Mouse (Mus musculus) erythroblast, embryonic 14.5 days (primary cell): ENCODE data around the gene Cbfa2t3. TPM values are rescaled to one million over a fixed set of nuclear protein-coding genes. Genes with fewer than 3 reads are reported as not detected.

ENCODE experiments used
- H3K27me3 ChIP-seq: 2 replicates; pipeline ENCODE4 v1.6.1; 2012; ENCODE audit warnings: inconsistent platforms; ENCODE audit not compliant: control insufficient read depth
- H3K36me3 ChIP-seq: 2 replicates; pipeline ENCODE4 v1.6.1; 2012; ENCODE audit warnings: mild to moderate bottlenecking, inconsistent platforms; ENCODE audit not compliant: control insufficient read depth
- H3K4me1 ChIP-seq: 2 replicates; pipeline ENCODE4 v1.6.1; 2012; ENCODE audit warnings: inconsistent platforms; ENCODE audit not compliant: control insufficient read depth
- H3K4me3 ChIP-seq: replicated peaks from 2 replicates; pipeline ENCODE3; 2012; ENCODE audit warnings: moderate library complexity, mild to moderate bottlenecking, inconsistent platforms
- H3K9me3 ChIP-seq: 2 replicates; pipeline ENCODE4 v1.6.1; 2012; ENCODE audit warnings: low read length, inconsistent platforms, mixed read lengths; ENCODE audit not compliant: control insufficient read depth
- GATA1 ChIP-seq: IDR thresholded peaks from 2 replicates; pipeline ENCODE4 v1.6.1; 2012; ENCODE audit warnings: low read length, inconsistent platforms, mixed read lengths
- TAL1 ChIP-seq: IDR thresholded peaks from 3 replicates; pipeline ENCODE4 v1.6.1; 2012; ENCODE audit warnings: low read length, inconsistent platforms, mixed read lengths
- polyA plus RNA-seq: library from polyadenylated mRNA; stranded (reverse); fragments of >175 nt; gene quantifications from 2 replicates; pipeline ENCODE4 v1.2.3, GENCODE M21; 2012

Cbfa2t3 gene
- polyA plus RNA-seq, 1 experiment: 8.9 TPM

- H3K9me3 ChIP-seq: no peaks in the 10 kb centered on the region; the same call in 1 of the 2 replicates
- no peak overlapping the region for H3K4me3 ChIP-seq
- TF ChIP-seq GATA1 (no peak), TAL1 (no peak)
- H3K4me1 ChIP-seq: peaks cover 20% of the 10 kb centered on the region
- peaks cover 16% of the 10 kb centered on the region; the same call in 1 of the 2 replicates for H3K27me3 ChIP-seq
- peaks cover 26% of the 10 kb centered on the region for H3K36me3 ChIP-seq
Observed at GRCm38 (mm10) chr8:122626896-122627295, 72.0 kb downstream of the Cbfa2t3 start.

DNA sequence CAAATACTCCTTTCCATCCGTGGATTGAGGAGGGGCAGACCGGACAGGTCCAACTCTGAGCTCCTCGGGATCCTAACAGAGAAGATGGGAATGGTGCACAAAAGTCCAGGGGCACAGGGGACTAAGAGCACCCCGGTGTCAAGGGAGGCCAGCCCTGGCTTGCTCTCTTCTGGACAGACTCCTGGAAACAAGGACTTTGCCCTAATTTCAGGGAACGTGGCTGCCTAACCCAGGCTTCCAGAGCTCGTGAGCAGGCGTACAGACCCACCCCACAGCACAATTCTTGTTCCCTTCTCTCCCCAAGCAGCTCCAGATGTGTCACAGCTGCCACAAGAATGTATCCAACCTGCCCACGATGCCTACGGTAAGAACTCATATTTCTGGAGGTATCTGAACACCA, 73.1 kb downstream of the Cbfa2t3 start:
- TF ChIP-seq GATA1: no peak
- no peak for TF ChIP-seq TAL1

GRCm38 (mm10) chr8:122624653-122625052, 74.3 kb downstream of the Cbfa2t3 start:
- H3K36me3 ChIP-seq: peaks cover 11% of the 10 kb centered on the region
- H3K4me3 ChIP-seq: no peak overlapping the region
- TF ChIP-seq TAL1: no peak
- no peak for TF ChIP-seq GATA1
- H3K4me1 ChIP-seq: peaks cover 31% of the 10 kb centered on the region
- H3K9me3 ChIP-seq: peaks cover 9% of the 10 kb centered on the region
- H3K27me3 ChIP-seq: peaks cover 12% of the 10 kb centered on the region; the same call in 1 of the 2 replicates

More for the DNA sequence above, 73.1 kb downstream of the Cbfa2t3 start:
- Histone ChIP-seq H3K4me3 (no peak overlapping the region), H3K27me3 (peaks cover 18% of the 10 kb centered on the region; the same call in 1 of the 2 replicates), H3K4me1 (peaks cover 22% of the 10 kb centered on the region), H3K36me3 (peaks cover 21% of the 10 kb centered on the region), H3K9me3 (peaks cover 9% of the 10 kb centered on the region)

- H3K27me3 ChIP-seq: peaks cover 10% of the 10 kb centered on the region; the same call in 1 of the 2 replicates
- H3K36me3 ChIP-seq: peaks cover 7% of the 10 kb centered on the region
- H3K9me3 ChIP-seq: peaks cover 9% of the 10 kb centered on the region
- H3K4me3 ChIP-seq: no peak overlapping the region
- TF ChIP-seq TAL1: no peak
- TF ChIP-seq GATA1: no peak
- peaks cover 38% of the 10 kb centered on the region for H3K4me1 ChIP-seq
Observed at GRCm38 (mm10) chr8:122623844-122624642, 74.9 kb downstream of the Cbfa2t3 start.

- TF ChIP-seq TAL1 (no peak), GATA1 (no peak)
- H3K4me1 ChIP-seq: peaks cover 45% of the 10 kb centered on the region
- peaks cover 10% of the 10 kb centered on the region; the same call in 1 of the 2 replicates for H3K27me3 ChIP-seq
- no peaks in the 10 kb centered on the region for H3K36me3 ChIP-seq
- peaks cover 9% of the 10 kb centered on the region for H3K9me3 ChIP-seq
- H3K4me3 ChIP-seq: no peak within 1 kb of the TSS
Observed at GRCm38 (mm10) chr8:122622727-122623126, 76.2 kb downstream of the Cbfa2t3 start, which contains the start of gene Pabpn1l. Gene Pabpn1l (minus strand): TSS chr8:122622739.

GRCm38 (mm10) chr8:122620446-122620845, 78.5 kb downstream of the Cbfa2t3 start:
- H3K36me3 ChIP-seq: peaks cover 4% of the 10 kb centered on the region
- TF ChIP-seq GATA1 (no peak), TAL1 (no peak)
- H3K9me3 ChIP-seq: peaks cover 9% of the 10 kb centered on the region
- peaks cover 10% of the 10 kb centered on the region; the same call in 1 of the 2 replicates for H3K27me3 ChIP-seq
- H3K4me1 ChIP-seq: peaks cover 40% of the 10 kb centered on the region
- H3K4me3 ChIP-seq: no peak overlapping the region

- H3K36me3 ChIP-seq: peaks cover 16% of the 10 kb centered on the region
- H3K27me3 ChIP-seq: peaks cover 8% of the 10 kb centered on the region; the same call in 1 of the 2 replicates
- H3K9me3 ChIP-seq: peaks cover 9% of the 10 kb centered on the region
- peaks cover 36% of the 10 kb centered on the region for H3K4me1 ChIP-seq
- peak overlapping the region; percentile 34 for H3K4me3 ChIP-seq
- TF ChIP-seq TAL1: peak; percentile 85
- TF ChIP-seq GATA1: peak; percentile 56; the same call in 1 of the 2 replicates
Observed at GRCm38 (mm10) chr8:122618660-122619378, 80.1 kb downstream of the Cbfa2t3 start.

DNA sequence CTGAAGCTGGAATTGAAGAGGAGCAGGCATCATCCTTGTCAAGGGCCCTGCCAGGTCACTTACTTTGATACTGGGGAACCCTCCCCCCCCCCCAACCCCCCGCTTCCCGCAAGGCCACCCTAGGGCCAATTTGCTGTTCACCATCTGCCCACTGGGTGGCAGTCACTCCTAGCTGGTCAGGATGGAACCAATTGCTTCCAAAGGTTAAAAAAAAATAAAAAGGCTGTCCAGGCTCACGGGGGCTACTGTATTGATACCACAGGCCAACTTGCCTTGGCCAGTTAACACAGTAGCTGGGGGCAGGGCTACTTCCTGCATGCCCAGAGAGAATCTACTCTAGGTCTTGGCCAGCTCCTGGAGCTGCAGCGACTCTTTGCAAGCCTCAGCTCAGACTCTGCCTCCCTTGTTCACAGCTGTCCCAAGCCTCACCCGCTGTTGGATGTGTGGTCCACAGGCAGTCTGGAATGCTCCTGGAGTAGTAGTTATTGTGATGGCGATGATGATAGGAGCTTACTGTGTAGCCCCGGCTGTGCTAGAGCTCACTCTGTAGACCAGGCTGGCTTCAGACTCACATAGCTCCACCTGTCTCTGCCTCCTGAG, 80.9 kb downstream of the Cbfa2t3 start:
- peaks cover 8% of the 10 kb centered on the region; the same call in 1 of the 2 replicates for H3K27me3 ChIP-seq
- H3K4me1 ChIP-seq: peaks cover 38% of the 10 kb centered on the region
- H3K36me3 ChIP-seq: peaks cover 23% of the 10 kb centered on the region
- H3K4me3 ChIP-seq: peak overlapping the region; percentile 34
- peaks cover 9% of the 10 kb centered on the region for H3K9me3 ChIP-seq
- no peak for TF ChIP-seq TAL1
- TF ChIP-seq GATA1: no peak
